Mouse (Mus musculus) megakaryocyte, embryonic 14.5 days (primary cell): Measurements from ENCODE around the gene Gtpbp4.
"Not testable (repeated sequence)": the region's sequence is repeated elsewhere in the genome, so short reads cannot be mapped to it uniquely, and the experiment has no call there.

Experiments
- FLI1 ChIP-seq: IDR thresholded peaks from 2 replicates; pipeline ENCODE4 v1.6.1; 2012; ENCODE audit warnings: low read length, inconsistent platforms, mixed read lengths
- GATA1 ChIP-seq: IDR thresholded peaks from 3 replicates; pipeline ENCODE4 v1.6.1; 2012; ENCODE audit warnings: mixed read lengths, low read length, inconsistent platforms, borderline replicate concordance

DNA sequence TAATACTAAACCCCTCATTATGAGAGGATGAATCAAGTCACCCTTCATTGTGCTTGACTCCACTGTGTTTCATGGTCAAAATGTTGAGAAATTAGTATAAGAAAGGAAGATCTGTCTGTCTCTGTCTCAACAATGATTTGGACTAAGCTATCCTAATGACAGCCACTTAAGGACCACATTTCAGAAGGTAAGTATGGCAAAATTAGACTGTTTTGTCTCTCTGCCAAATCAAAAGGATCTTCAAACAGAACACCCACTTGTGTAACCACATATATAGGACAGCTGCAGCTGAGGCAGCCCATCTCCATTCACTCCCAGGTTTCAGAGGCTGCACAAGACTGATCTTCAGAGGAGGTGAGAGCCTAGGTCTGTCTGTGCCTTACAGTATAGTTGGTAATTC lies 43.3 kb downstream of the Gtpbp4 start, which contains the start of gene Idi2:
- not testable (repeated sequence) for TF ChIP-seq GATA1, FLI1
